ENCODE assay signal across 27 mouse cellular contexts in genomic region chr8:116265591-116265990, GRCm38 (mm10).
DNase-seq lines count a peak whose midpoint lies in the region; ATAC-seq and TF ChIP-seq lines count a peak whose summit lies in the region.
"Had no signal": no experiment of that assay in that cellular context is flagged by ENCODE, and none has a peak within 500 bp of the region (broad histone marks: within the 10 kb centered on the region; RNA-seq: fewer than 3 reads in every experiment).

No protein-coding gene starts in this region.

- peak; percentile 66 for ATAC-seq in intestine, embryonic 14.5 days (replicated peaks; ENCODE audit: low FRiP score, low TSS enrichment, low read depth)
- peak; percentile 85 for ATAC-seq in intestine, embryonic 15.5 days
- ATAC-seq: CD4-positive, CD25-positive, alpha-beta regulatory T cell, adult 4 months; forebrain, embryonic 15.5 days; hindbrain, embryonic 16.5 days had no signal

- H3K4me3 ChIP-seq in intestine, embryonic 14.5 days (ENCODE audit: low read depth, low read length) = no peak overlapping the region
- H3K4me3 ChIP-seq in intestine, embryonic 15.5 days (replicated peaks) = no peak overlapping the region
- H3K4me3 ChIP-seq in small intestine, adult 2 months (ENCODE audit: low read depth, low read length) = no peak overlapping the region
- H3K4me3 ChIP-seq: embryonic facial prominence, embryonic 10.5 days; embryonic facial prominence, embryonic 13.5 days; erythroblast, embryonic 14.5 days; forebrain, embryonic 12.5 days; forebrain, embryonic 15.5 days; heart, embryonic 15.5 days; hindbrain, embryonic 10.5 days; hindbrain, embryonic 13.5 days had no signal

- 0 out of 2 replicates have a peak, but pooled peaks cover 8% of the 10 kb centered on the region for H3K4me1 ChIP-seq in intestine, embryonic 14.5 days (replicated peaks; ENCODE audit: control insufficient read depth, insufficient read depth, low read length)
- H3K4me1 ChIP-seq in intestine, embryonic 15.5 days (replicated peaks) = peaks cover 9% of the 10 kb centered on the region
- H3K4me1 ChIP-seq in small intestine, adult 2 months (ENCODE audit: control insufficient read depth, insufficient read depth, insufficient read length, low read length) = peaks cover 40% of the 10 kb centered on the region; the same call in 1 of the 2 replicates
- H3K4me1 ChIP-seq: forebrain, embryonic 12.5 days had no signal

- H3K4me2 ChIP-seq in intestine, embryonic 14.5 days (ENCODE audit: low read length) = no peak overlapping the region
- no peak overlapping the region for H3K4me2 ChIP-seq in intestine, embryonic 15.5 days (replicated peaks)
- H3K4me2 ChIP-seq: embryonic facial prominence, embryonic 13.5 days; forebrain, embryonic 12.5 days; forebrain, embryonic 15.5 days; heart, embryonic 11.5 days; heart, embryonic 15.5 days; hindbrain, embryonic 13.5 days had no signal

- H3K9me3 ChIP-seq in intestine, embryonic 14.5 days (ENCODE audit: control insufficient read depth, low read length) = peaks cover 6% of the 10 kb centered on the region; the same call in 1 of the 2 replicates
- no peaks in the 10 kb centered on the region for H3K9me3 ChIP-seq in intestine, embryonic 15.5 days
- H3K9me3 ChIP-seq: embryonic facial prominence, embryonic 10.5 days; embryonic facial prominence, embryonic 13.5 days; forebrain, embryonic 12.5 days; forebrain, embryonic 15.5 days; heart, embryonic 15.5 days; hindbrain, embryonic 13.5 days had no signal

- no peak; the same call in 1 of the 2 replicates for TF ChIP-seq POLR2A in small intestine, adult 2 months (IDR thresholded peaks at IDR 0.05; ENCODE audit: low read depth, low read length)

- WGBS in intestine, embryonic 14.5 days = 62% methylated on average over 3 of the region's 3 CpGs
- 68% methylated on average over 3 of the region's 3 CpGs for WGBS in intestine, embryonic 15.5 days
- 25% methylated on average over 3 of the region's 3 CpGs for WGBS in small intestine, adult 2 months

- TF ChIP-seq CTCF in small intestine, adult 2 months (IDR thresholded peaks at IDR 0.05; ENCODE audit: extremely low read depth, insufficient read length, insufficient replicate concordance, low read depth, low read length) = no peak

- intact Hi-C loops in gastrocnemius, postnatal 36 days (cut with DNase I) = no loop called here

- no peak overlapping the region for H3K9ac ChIP-seq in intestine, embryonic 14.5 days (ENCODE audit: low read length)
- H3K9ac ChIP-seq in intestine, embryonic 15.5 days = no peak overlapping the region
- H3K9ac ChIP-seq: embryonic facial prominence, embryonic 13.5 days; forebrain, embryonic 12.5 days; forebrain, embryonic 15.5 days; heart, embryonic 15.5 days; hindbrain, embryonic 13.5 days had no signal

- no peak for DNase-seq in intestine, embryonic 14.5 days (ENCODE audit: low spot score)
- DNase-seq in yolk sac, embryonic 10.5 days (ENCODE audit: low spot score) = peak; percentile 64
- DNase-seq in spleen, adult 18-20 months = no peak
- DNase-seq in gastrocnemius, postnatal 36 days = no peak
- DNase-seq: adrenal gland, adult 2 months; adrenal gland, postnatal 14 days; cerebellum, adult 11 months; cerebellum, adult 2 months; cerebellum, postnatal 10 days; cerebellum, postnatal 36 days; embryo, embryonic 11 days; gastrocnemius, postnatal 25 days; heart, postnatal 10 days; heart, postnatal 36 days had no signal

- H3K27ac ChIP-seq in intestine, embryonic 14.5 days (ENCODE audit: low read depth) = no peak overlapping the region
- no peak overlapping the region for H3K27ac ChIP-seq in intestine, embryonic 15.5 days
- peak overlapping the region; percentile 86 for H3K27ac ChIP-seq in small intestine, adult 2 months (ENCODE audit: insufficient read depth, low read depth, low read length)
- H3K27ac ChIP-seq: embryonic facial prominence, embryonic 10.5 days; embryonic facial prominence, embryonic 13.5 days; forebrain, embryonic 12.5 days; forebrain, embryonic 15.5 days; heart, embryonic 15.5 days; hindbrain, embryonic 10.5 days; hindbrain, embryonic 13.5 days had no signal

- H3K27me3 ChIP-seq in intestine, embryonic 14.5 days (replicated peaks; ENCODE audit: control insufficient read depth, insufficient read depth, low read length) = no peaks in the 10 kb centered on the region
- no peaks in the 10 kb centered on the region for H3K27me3 ChIP-seq in intestine, embryonic 15.5 days (replicated peaks)
- H3K27me3 ChIP-seq in small intestine, adult 2 months (ENCODE audit: control insufficient read depth, insufficient read depth, low read length) = no peaks in the 10 kb centered on the region
- H3K27me3 ChIP-seq: embryonic facial prominence, embryonic 13.5 days; forebrain, embryonic 15.5 days; heart, embryonic 15.5 days; hindbrain, embryonic 13.5 days had no signal

- no peaks in the 10 kb centered on the region for H3K36me3 ChIP-seq in intestine, embryonic 14.5 days (ENCODE audit: control insufficient read depth, insufficient read depth, low read length)
- no peaks in the 10 kb centered on the region for H3K36me3 ChIP-seq in intestine, embryonic 15.5 days
- H3K36me3 ChIP-seq in small intestine, adult 2 months (ENCODE audit: control insufficient read depth, insufficient read depth, low read length) = no peaks in the 10 kb centered on the region
- H3K36me3 ChIP-seq: embryonic facial prominence, embryonic 10.5 days; embryonic facial prominence, embryonic 13.5 days; forebrain, embryonic 12.5 days; forebrain, embryonic 15.5 days; heart, embryonic 15.5 days; hindbrain, embryonic 10.5 days; hindbrain, embryonic 13.5 days had no signal
